Mouse (Mus musculus) bone marrow, adult 2 months (tissue): ENCODE data around the gene Ms4a13. TPM values are rescaled to one million over a fixed set of nuclear protein-coding genes. Genes with fewer than 3 reads are reported as not detected.

Experiments
- H3K27ac ChIP-seq: fragments of 200-500 bp; 2 replicates; pipeline ENCODE4 v1.5.1; 2012; ENCODE audit warnings: low read depth, mild to moderate bottlenecking, control low read depth, inconsistent platforms, low read length; ENCODE audit not compliant: control insufficient read depth, poor library complexity, insufficient read depth
- H3K4me1 ChIP-seq: fragments of 200-500 bp; 2 replicates; pipeline ENCODE4 v1.6.1; 2011; ENCODE audit warnings: low read length; ENCODE audit not compliant: control insufficient read depth, insufficient read depth
- H3K4me3 ChIP-seq: fragments of 200-500 bp; replicated peaks from 2 replicates; pipeline ENCODE3; 2011; ENCODE audit warnings: mild to moderate bottlenecking, low read depth, low read length, control low read depth; ENCODE audit not compliant: control insufficient read depth
- CTCF ChIP-seq: fragments of 200-500 bp; IDR thresholded peaks from 2 replicates; pipeline ENCODE4 v1.5.1; 2011; ENCODE audit warnings: low read length, control low read depth; ENCODE audit not compliant: control insufficient read depth, insufficient read depth
- POLR2A ChIP-seq: fragments of 200-500 bp; IDR thresholded peaks from 2 replicates; pipeline ENCODE4 v1.6.1; 2011; ENCODE audit warnings: low read depth, mild to moderate bottlenecking, control low read depth, low read length, borderline replicate concordance; ENCODE audit not compliant: control insufficient read depth
- WGBS: fragments of 180-500 bp; shearing (Covaris S2); methylation state at CpG from one replicate; pipeline ENCODE4 v1.1.7; 2018; 5-methylcytosine and 5-hydroxymethylcytosine counted together
- polyA plus RNA-seq: library from polyadenylated mRNA; stranded (reverse); fragments of >200 nt; gene quantifications from 2 replicates; pipeline ENCODE4 v1.2.4, GENCODE M21; 2011; ENCODE audit warnings: low replicate concordance; ENCODE audit not compliant: missing spikeins, insufficient read depth, insufficient read length

Gene Ms4a13
- polyA plus RNA-seq = not detected in 2 replicates

- Histone ChIP-seq H3K4me1 (no peaks in the 10 kb centered on the region), H3K27ac (no peak within 1 kb of the TSS), H3K4me3 (no peak within 1 kb of the TSS)
- TF ChIP-seq CTCF (no peak), POLR2A (no peak)
- WGBS = 77% methylated on average over 12 of the region's 12 CpGs
These were observed at the start of gene Ms4a13 for GRCm38 (mm10) chr19:11196546-11196945. TSS of gene Ms4a13 (minus strand) at chr19:11196737.

- H3K4me1 ChIP-seq = peaks cover 4% of the 10 kb centered on the region
- H3K4me3 ChIP-seq = no peak overlapping the region
- TF ChIP-seq CTCF (no peak), POLR2A (no peak)
- H3K27ac ChIP-seq = no peak overlapping the region
These were observed 47.7 kb upstream of the Ms4a13 start for GRCm38 (mm10) chr19:11244230-11244629.

- Histone ChIP-seq H3K4me3 (no peak overlapping the region), H3K27ac (no peak overlapping the region), H3K4me1 (peaks cover 4% of the 10 kb centered on the region)
- no peak for TF ChIP-seq CTCF
- TF ChIP-seq POLR2A = no peak
- 76% methylated on average over 5 of the region's 5 CpGs for WGBS
These were observed 46.0 kb upstream of the Ms4a13 start for GRCm38 (mm10) chr19:11242560-11242959.

- no peak for TF ChIP-seq POLR2A
- no peak for TF ChIP-seq CTCF
- H3K4me3 ChIP-seq = no peak overlapping the region
- H3K4me1 ChIP-seq = peaks cover 1% of the 10 kb centered on the region; the same call in 1 of the 2 replicates
- no peak overlapping the region for H3K27ac ChIP-seq
These were observed 39.3 kb upstream of the Ms4a13 start for GRCm38 (mm10) chr19:11235820-11236219.

- no peak overlapping the region for H3K4me3 ChIP-seq
- H3K27ac ChIP-seq = no peak overlapping the region
These were observed 38.6 kb upstream of the Ms4a13 start for GRCm38 (mm10) chr19:11234921-11235735.

GRCm38 (mm10) chr19:11234244-11234643 is 37.7 kb upstream of the Ms4a13 start:
- no peak for TF ChIP-seq CTCF
- TF ChIP-seq POLR2A = no peak
- WGBS = 52% methylated on average over 5 of the region's 5 CpGs
- Histone ChIP-seq H3K4me3 (no peak overlapping the region), H3K4me1 (peaks cover 1% of the 10 kb centered on the region; the same call in 1 of the 2 replicates), H3K27ac (no peak overlapping the region)

More at GRCm38 (mm10) chr19:11234921-11235735, 38.6 kb upstream of the Ms4a13 start:
- WGBS = 69% methylated on average over 5 of the region's 5 CpGs
- no peak for TF ChIP-seq CTCF
- TF ChIP-seq POLR2A = no peak
- H3K4me1 ChIP-seq = peaks cover 1% of the 10 kb centered on the region; the same call in 1 of the 2 replicates

- Histone ChIP-seq H3K4me1 (peaks cover 1% of the 10 kb centered on the region; the same call in 1 of the 2 replicates), H3K4me3 (no peak within 1 kb of the TSS), H3K27ac (no peak within 1 kb of the TSS)
- TF ChIP-seq POLR2A (no peak), CTCF (no peak)
- WGBS = 63% methylated on average over 5 of the region's 5 CpGs
These were observed 35.8 kb upstream of the Ms4a13 start, which contains the start of gene Ms4a12 for GRCm38 (mm10) chr19:11232348-11232747. TSS of gene Ms4a12 (minus strand) at chr19:11232448.

- TF ChIP-seq CTCF (no peak), POLR2A (no peak)
- Histone ChIP-seq H3K4me1 (no peaks in the 10 kb centered on the region), H3K4me3 (no peak overlapping the region), H3K27ac (no peak overlapping the region)
- 60% methylated on average over 1 of the region's 1 CpGs for WGBS
These were observed 4.0 kb downstream of the Ms4a13 start for GRCm38 (mm10) chr19:11192552-11192951.
